Mouse (Mus musculus) left cerebral cortex, adult 2 months (tissue): ENCODE data around the gene Islr2. TPM values are rescaled to one million over a fixed set of nuclear protein-coding genes. Genes with fewer than 3 reads are reported as not detected.
A peak's percentile ranks its signal among the peaks of the same experiment; 100 is the strongest.

ENCODE experiments used
- DNase-seq, 2 experiments: peaks; one replicate each; pipeline ENCODE4 v3.0.0; 2021 to 2022; ENCODE audit warnings: low spot score in 2 of 2, mixed read lengths in 1 of 2; ENCODE audit errors: extremely low spot score in 1 of 2
- H3K27ac ChIP-seq: fragments of 200-600 bp; 2 replicates; pipeline ENCODE4 v1.8.1; 2022
- H3K4me3 ChIP-seq: fragments of 200-600 bp; 2 replicates; pipeline ENCODE4 v1.8.1; 2022
- CTCF ChIP-seq: fragments of 200-600 bp; IDR thresholded peaks from 2 replicates; pipeline ENCODE4 v1.8.1; 2022; ENCODE audit warnings: antibody characterized with exemption, mild to moderate bottlenecking, moderate library complexity
- intact Hi-C: fragments of 180-260 bp; cut with DNase I; formaldehyde crosslinking; loops from one replicate; pipeline ENCODE4 v1.15.1; 2025
- total RNA-seq, 2 experiments: library from RNA; stranded (reverse); gene quantifications; 2 replicates each; pipeline ENCODE4 v1.2.3; 2021

Islr2 gene
- total RNA-seq, 2 experiments from 2014 or later = 72.1 to 74.0 TPM

DNA sequence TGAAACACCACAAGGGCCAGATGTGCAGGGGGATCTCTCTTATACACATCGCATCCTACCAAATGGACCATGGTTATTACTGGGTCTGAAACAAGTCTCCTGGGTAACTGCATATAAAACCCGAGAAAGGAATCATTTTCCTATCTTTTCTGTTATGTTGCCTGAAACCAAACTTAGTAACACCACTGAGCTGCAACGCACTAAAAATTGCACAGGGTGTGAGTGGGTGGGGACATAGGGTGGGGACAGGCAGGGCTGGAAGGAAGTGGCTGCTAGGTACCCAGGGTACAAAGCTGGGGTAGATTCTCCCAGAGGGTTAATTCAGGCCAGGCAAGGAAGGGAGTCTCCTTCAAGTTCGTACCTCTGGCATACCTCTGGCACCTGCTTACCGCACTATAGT is 38.6 kb upstream of the Islr2 start:
- DNase-seq = no peak
- intact Hi-C loops = no loop called here
- H3K27ac ChIP-seq = peak overlapping the region; percentile 90

DNA sequence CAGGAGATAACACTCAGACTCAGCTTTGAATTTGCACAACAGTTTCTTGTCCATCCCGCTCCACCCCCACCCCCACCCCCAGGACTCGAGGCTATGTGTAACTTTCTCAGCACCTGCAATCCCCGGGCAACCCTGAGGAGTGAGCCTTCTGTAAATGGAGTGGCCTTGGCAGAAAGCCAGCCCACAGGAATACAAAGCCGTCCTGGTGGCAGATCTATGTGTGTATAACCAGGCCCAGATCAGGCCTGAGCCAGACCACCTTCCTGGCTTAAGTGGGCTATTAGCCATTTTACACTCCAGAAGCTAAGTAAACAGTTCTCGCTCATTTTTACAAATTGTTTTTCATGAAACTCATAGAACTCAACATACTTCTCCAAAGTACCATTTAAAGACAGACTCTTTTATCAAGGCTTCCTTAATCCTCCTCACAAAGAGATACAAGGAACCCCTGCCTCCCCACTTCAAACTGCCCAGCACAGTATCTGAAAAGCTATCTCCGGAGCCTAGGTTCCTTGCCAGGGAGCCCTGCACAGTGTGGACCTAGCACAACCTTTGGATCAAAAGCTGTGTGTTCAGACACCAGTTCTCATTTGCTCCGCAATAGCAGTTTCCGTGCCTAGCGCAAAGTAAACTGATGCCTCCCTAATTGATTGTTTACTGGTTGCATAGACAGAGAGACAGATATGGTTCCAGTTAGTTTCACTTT is 37.8 kb upstream of the Islr2 start:
- intact Hi-C loops = no loop called here
- Histone ChIP-seq H3K4me3 (no peak overlapping the region; the same call in 1 of the 2 replicates), H3K27ac (peak overlapping the region; percentile 90)
- no peak for DNase-seq
- no peak for TF ChIP-seq CTCF

More for the DNA sequence above, 38.6 kb upstream of the Islr2 start:
- no peak overlapping the region; the same call in 1 of the 2 replicates for H3K4me3 ChIP-seq
- TF ChIP-seq CTCF = no peak

DNA sequence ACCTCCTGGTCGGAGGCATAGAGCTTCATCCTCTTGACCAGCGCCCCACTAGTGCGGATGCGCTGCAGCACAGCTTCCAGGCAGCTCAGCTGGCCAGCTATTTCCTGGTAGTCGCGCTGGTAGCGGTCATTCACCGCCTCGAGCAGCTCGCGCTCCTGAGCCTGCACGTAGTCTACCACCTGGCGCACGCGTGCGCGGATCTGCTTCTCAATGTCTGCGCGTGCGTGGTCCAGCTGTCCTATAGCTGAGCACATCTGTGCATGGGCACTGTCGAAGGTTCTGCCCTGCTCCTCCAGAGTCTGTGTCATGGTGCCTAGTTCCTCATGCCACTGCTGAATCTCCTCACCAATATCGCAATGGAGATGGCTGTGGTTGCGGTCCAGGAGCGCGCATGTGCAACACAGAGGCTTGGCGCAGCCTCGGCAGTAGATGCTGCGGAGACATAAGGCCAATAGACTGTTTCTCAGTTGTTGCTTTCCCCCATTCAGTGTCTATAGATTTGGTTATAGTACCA is 30.4 kb upstream of the Islr2 start:
- intact Hi-C loops = no loop called here
- no peak for DNase-seq
- TF ChIP-seq CTCF = no peak

DNA sequence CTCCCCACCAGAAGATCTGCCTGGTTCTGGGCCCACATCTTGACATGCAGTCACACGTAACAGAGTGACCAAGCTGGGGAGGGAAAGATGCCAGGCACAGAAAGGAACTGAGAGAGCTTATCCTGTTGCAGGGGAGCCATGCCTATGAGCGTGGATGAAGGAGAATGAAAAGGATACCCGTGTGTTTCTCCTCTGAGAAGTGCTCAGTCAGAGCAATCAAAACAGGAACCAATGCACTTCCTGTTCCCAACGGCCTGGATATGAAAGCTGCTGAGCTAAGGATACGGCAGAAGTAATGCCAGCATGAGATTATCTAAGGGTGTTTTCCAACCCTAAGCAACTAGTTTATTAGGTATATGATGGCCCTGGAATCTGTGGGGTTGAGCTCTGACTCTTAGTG is 28.3 kb upstream of the Islr2 start:
- no peak overlapping the region for H3K27ac ChIP-seq
- intact Hi-C loops = no loop called here
- no peak overlapping the region for H3K4me3 ChIP-seq
- TF ChIP-seq CTCF = no peak
- no peak for DNase-seq

More for the DNA sequence above, 30.4 kb upstream of the Islr2 start:
- no peak overlapping the region for H3K27ac ChIP-seq
- no peak overlapping the region for H3K4me3 ChIP-seq

DNA sequence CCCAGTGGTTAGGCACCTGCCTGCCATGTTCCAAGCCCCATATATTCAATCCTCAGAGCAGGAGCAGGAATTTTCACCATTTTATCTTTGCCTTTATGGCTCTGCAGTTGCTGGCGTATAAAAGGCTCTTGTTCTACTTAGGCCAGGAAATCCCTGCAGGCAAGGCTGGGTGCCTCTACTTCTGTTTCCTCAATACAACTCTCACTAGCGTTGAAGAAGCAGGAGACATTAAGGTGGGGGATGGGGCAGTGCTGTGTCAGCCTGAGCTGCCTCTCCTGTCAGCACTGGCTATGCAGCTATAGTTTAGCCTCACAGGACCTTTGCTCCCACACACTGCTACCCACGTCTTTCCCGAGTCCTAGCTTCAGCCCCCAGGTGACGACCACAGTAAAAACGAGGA is 27.6 kb upstream of the Islr2 start:
- intact Hi-C loops = no loop called here
- H3K27ac ChIP-seq = no peak overlapping the region
- DNase-seq = no peak
- no peak overlapping the region for H3K4me3 ChIP-seq
- no peak for TF ChIP-seq CTCF

DNA sequence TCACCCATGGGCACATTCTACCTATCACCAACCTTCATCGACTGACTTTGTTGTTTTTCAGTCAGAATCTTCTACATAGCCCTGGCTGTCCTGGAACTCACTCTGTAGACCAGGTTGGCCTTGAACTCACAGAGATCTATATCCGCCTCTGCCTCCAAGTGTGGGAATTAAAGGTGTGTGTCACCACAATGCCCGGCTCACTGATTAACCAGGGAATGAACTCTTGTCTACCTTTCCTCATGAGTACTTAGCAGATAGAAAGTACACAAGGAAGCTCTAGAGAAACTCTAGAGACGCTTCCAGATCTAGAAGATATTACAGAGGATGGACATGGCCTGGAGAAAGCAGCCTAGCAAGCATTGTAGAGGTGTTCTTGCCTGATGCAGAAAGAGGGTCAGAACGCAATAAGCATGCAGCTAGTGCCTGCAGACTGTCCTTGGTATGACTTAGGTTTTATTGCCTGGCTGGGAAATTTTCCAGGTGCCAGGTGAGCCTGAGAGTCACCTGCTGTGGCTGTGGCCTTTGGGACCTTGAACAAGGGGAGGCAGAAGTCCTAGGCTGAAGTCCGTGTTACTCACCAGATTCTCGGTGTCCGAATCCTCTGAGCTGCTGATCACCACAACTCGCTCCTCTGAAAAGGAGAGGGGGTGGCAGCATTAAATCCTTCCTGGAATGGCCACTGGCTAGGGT is 24.8 kb upstream of the Islr2 start:
- no peak for DNase-seq
- no peak for TF ChIP-seq CTCF
- intact Hi-C loops = no loop called here
- Histone ChIP-seq H3K27ac (no peak overlapping the region), H3K4me3 (no peak overlapping the region)

DNA sequence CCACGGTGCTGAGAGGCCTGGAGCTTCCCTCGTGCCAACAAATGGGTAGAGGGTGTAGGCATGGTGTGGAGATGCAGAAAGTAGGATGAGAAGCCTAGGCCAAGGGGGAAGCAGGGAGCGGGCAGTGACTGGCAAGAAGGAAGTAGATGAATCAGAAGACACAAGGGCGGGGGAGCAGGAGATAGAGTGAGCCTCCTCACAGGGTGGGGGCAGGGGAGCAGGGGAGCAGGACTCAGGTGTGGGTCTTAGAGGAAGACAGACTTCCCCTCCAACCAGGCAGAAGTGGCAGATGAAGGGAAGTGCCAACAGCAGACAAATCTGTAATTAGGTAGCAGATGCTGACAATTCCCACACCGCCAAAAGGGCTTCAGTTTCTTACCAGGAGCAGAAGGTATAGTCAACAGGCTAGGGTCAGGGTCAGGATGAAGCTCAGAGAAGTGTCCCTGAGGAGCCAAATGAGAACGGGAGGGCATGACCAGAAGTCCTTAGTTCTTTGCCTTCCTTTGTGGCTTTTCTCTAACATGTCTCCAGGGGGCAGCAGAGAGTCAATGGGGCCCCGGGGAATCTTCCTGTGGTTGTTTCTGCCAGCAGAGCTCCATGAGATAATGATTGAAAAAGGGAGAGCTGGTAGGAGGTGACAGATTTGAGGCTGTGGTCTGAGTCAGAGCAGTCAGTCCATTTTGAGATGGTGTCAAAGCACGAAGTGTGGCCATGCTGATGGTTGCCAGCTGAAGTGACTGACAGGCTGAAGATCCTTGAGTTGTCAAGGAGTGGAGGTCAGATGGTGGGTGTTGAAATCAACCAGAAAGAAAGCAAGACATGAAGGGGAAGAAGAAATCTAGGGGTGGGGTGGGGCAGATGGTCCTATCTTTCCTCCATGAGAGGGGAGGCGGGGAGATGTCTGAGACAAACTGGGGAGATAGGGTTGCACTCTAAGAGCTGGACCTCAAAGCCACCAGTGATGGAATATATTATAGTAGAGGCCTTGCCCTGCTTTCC is 22.1 kb upstream of the Islr2 start:
- intact Hi-C loops = loop anchor here (2.0 kb wide), 2 partner anchors 43 to 55 kb away; no protein-coding TSS in a partner anchor
- TF ChIP-seq CTCF = peak; percentile 92
- peak in 1 of 2 experiments; percentile 54 for DNase-seq
- no peak overlapping the region for H3K4me3 ChIP-seq
- H3K27ac ChIP-seq = no peak overlapping the region

DNA sequence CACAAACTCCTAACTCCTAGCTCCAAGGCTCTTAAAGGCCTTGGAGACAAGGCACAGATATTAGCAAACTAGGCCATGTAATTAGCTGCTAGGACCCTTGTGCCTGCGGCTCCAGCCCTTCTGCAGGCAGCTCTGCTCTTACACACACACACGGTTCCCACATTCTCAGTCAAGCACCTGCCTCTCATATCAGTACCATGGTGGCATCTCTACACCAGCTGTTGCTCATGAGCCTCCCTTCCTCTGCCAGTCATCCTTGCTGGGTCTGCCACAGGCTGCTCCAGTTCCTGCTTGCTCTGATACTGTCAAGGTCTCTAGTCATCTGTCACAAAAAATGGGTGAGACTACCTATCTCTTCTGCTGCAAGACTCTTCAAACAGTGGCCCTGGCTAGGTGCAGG is 20.2 kb upstream of the Islr2 start:
- intact Hi-C loops = no loop called here
- no peak for TF ChIP-seq CTCF
- no peak overlapping the region for H3K4me3 ChIP-seq
- no peak overlapping the region for H3K27ac ChIP-seq
- DNase-seq = no peak

DNA sequence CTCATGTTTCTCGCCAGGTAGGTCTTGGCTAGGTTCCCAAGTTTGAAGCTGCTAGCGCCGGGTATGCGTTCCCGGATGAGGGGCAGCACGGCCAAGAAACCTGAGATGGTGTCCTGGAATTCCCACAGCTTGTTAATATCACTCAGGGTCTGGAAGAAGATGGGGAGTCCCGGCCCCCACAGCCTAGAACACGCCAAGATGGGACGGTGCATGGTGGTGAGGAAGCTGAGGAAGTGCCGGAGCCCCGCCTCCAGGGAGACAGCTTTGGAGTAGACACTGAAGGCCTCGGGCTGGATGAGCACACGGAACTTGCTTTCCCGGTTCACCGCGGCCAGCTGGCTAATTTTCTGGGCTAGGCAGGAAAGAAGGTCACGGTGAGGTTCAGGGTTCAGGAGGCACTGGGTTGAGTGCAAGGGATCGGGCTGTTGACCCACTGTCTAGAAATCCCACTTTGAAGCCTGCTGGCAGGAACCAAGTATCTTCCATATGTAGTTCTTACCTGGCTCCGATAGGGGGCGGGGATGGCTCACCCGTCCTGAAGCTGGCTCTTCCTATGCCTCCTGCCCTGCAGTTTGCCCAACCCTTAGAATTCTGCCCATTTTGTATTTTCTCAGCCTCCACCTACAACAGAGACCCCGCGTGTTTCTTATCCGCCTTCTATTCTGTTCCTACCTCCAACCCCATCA is 16.2 kb upstream of the Islr2 start:
- peak in 1 of 2 experiments; percentile 35 for DNase-seq
- TF ChIP-seq CTCF = peak; percentile 70
- intact Hi-C loops = no loop called here
- no peak overlapping the region for H3K27ac ChIP-seq
- no peak overlapping the region for H3K4me3 ChIP-seq

DNA sequence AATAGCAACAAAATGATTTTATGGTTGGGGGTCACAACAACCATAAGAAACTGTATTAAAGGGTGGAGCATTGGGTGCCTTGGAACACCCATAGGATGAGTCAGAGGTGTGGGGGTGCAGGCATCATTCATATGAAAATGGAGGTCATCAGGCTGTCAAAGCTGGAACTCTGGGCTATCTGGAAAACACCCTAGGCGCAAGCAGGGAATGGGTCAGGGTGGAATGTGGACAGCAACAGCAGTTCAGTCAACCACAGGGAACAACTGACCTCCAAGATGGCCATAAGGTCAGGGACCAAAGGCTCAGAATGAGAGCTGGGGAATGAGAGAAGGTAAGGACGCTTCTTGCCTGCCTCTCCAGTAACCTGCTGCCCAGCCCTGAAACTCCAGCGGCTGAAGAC is 14.4 kb upstream of the Islr2 start:
- H3K4me3 ChIP-seq = no peak overlapping the region
- no peak for TF ChIP-seq CTCF
- intact Hi-C loops = no loop called here
- DNase-seq = no peak
- no peak overlapping the region for H3K27ac ChIP-seq

DNA sequence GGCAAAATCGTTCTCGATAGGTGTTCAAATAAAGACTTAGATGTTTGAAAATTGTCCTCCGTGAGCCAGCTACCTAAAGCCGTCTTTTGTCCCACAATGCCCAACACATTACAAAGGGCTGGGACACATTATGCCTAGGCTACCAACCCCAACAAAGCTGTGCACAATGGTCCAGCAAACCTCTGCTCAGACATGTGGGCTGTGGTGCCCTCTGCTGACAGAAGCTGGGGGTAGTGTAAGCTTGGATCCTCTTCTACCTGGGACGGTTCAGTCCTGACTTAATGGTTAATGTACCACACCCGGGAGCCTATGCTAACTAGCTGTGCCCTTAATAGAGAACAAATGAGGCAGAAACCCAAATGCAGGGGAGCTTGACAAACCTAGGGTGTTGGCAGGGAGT is 12.3 kb upstream of the Islr2 start:
- Histone ChIP-seq H3K27ac (no peak overlapping the region), H3K4me3 (no peak overlapping the region)
- DNase-seq = peak in 1 of 2 experiments; percentile 48
- intact Hi-C loops = no loop called here
- peak; percentile 56 for TF ChIP-seq CTCF
